Comparison of ENCODE assay signal across 8 mouse cellular contexts in the genomic region with DNA sequence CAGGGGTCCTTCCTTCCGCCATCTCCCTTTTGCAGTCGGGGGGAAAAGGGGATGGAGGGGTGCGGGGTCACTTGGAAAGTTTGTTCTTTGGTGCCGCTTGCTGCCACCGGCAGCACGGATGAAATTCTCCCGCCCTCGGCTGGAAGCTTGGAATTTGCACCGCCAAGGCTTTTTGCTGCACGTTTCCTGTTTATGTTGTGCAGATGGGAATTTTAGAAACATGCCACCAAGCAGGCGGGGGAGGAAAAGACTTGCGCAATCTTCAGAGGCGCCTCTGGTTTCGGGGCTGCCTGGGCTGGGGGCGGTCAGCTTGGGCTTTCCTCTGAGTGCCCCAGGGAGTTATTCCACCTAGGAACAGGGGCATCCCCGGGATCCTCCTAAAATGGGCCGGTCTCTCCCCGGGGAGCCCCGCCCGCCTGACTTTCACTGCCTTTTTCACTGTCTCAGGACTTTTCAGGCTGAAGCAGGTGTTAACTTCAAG. TPM values are rescaled to one million over a fixed set of nuclear protein-coding genes. Genes with fewer than 3 reads are reported as not detected.
DNase-seq lines count a peak whose midpoint lies in the region; ATAC-seq lines count a peak whose summit lies in the region.

No protein-coding gene starts in this region.

- DNase-seq in spleen, adult 18-20 months, result peak; percentile 22 to 33
- no peak for DNase-seq in spleen, postnatal 10 days (ENCODE audit: low spot score in 2 of 2)
- no peak for DNase-seq in embryonic facial prominence, embryonic 10.5 days (ENCODE audit: low spot score)
- peak; percentile 82 for DNase-seq in heart, embryonic 10.5 days (ENCODE audit: low spot score)
- peak; percentile 76 to 78 for DNase-seq in kidney, adult 8-10 months
- peak; percentile 39 for DNase-seq in thymus, postnatal 14 days

- peak overlapping the region; percentile 94 for H3K4me3 ChIP-seq in embryonic facial prominence, embryonic 10.5 days
- H3K4me3 ChIP-seq in heart, embryonic 10.5 days, result peak overlapping the region; percentile 87
- H3K4me3 ChIP-seq in limb, embryonic 15.5 days, result peak overlapping the region; percentile 87
- peak overlapping the region; percentile 97 for H3K4me3 ChIP-seq in midbrain, embryonic 16.5 days (ENCODE audit: low read depth, low read length)

- H3K9ac ChIP-seq in limb, embryonic 15.5 days, result peak overlapping the region; percentile 85
- H3K9ac ChIP-seq in midbrain, embryonic 16.5 days (ENCODE audit: low read depth, low read length), result peak overlapping the region; percentile 98

- peak overlapping the region; percentile 85 for H3K4me2 ChIP-seq in limb, embryonic 15.5 days
- peak overlapping the region; percentile 74 for H3K4me2 ChIP-seq in midbrain, embryonic 16.5 days (ENCODE audit: low read length)

- 0 out of 2 replicates have a peak, but pooled peaks have one; percentile 2 for ATAC-seq in limb, embryonic 15.5 days (ENCODE audit: insufficient number of reproducible peaks, low FRiP score, low TSS enrichment, low read depth)
- peak; percentile 33; the same call in 1 of the 2 replicates for ATAC-seq in midbrain, embryonic 16.5 days

- H3K9me3 ChIP-seq in embryonic facial prominence, embryonic 10.5 days, result no peaks in the 10 kb centered on the region
- no peaks in the 10 kb centered on the region for H3K9me3 ChIP-seq in heart, embryonic 10.5 days
- no peaks in the 10 kb centered on the region for H3K9me3 ChIP-seq in limb, embryonic 15.5 days
- H3K9me3 ChIP-seq in midbrain, embryonic 16.5 days (replicated peaks; ENCODE audit: control insufficient read depth, low read length, poor library complexity, severe bottlenecking), result no peaks in the 10 kb centered on the region

- peaks cover 26% of the 10 kb centered on the region for H3K27me3 ChIP-seq in embryonic facial prominence, embryonic 10.5 days (replicated peaks; ENCODE audit: low read depth, poor library complexity, severe bottlenecking)
- H3K27me3 ChIP-seq in heart, embryonic 10.5 days (ENCODE audit: insufficient read depth, poor library complexity, severe bottlenecking), result no peaks in the 10 kb centered on the region
- no peaks in the 10 kb centered on the region for H3K27me3 ChIP-seq in limb, embryonic 15.5 days
- peaks cover 3% of the 10 kb centered on the region for H3K27me3 ChIP-seq in midbrain, embryonic 16.5 days (ENCODE audit: control insufficient read depth, insufficient read depth, low read depth, low read length)

- H3K36me3 ChIP-seq in embryonic facial prominence, embryonic 10.5 days (replicated peaks), result no peaks in the 10 kb centered on the region
- no peaks in the 10 kb centered on the region for H3K36me3 ChIP-seq in heart, embryonic 10.5 days
- H3K36me3 ChIP-seq in limb, embryonic 15.5 days, result no peaks in the 10 kb centered on the region
- no peaks in the 10 kb centered on the region for H3K36me3 ChIP-seq in midbrain, embryonic 16.5 days (ENCODE audit: control insufficient read depth, insufficient read depth, low read length)

- peaks cover 22% of the 10 kb centered on the region for H3K4me1 ChIP-seq in embryonic facial prominence, embryonic 10.5 days
- H3K4me1 ChIP-seq in heart, embryonic 10.5 days, result peaks cover 37% of the 10 kb centered on the region
- H3K4me1 ChIP-seq in limb, embryonic 15.5 days, result peaks cover 13% of the 10 kb centered on the region
- peaks cover 25% of the 10 kb centered on the region for H3K4me1 ChIP-seq in midbrain, embryonic 16.5 days (ENCODE audit: control insufficient read depth, insufficient read depth, low read length)

- H3K27ac ChIP-seq in embryonic facial prominence, embryonic 10.5 days (replicated peaks), result peak overlapping the region; percentile 98
- peak overlapping the region; percentile 98 for H3K27ac ChIP-seq in heart, embryonic 10.5 days
- peak overlapping the region; percentile 98 for H3K27ac ChIP-seq in limb, embryonic 15.5 days
- peak overlapping the region; percentile 98 for H3K27ac ChIP-seq in midbrain, embryonic 16.5 days (ENCODE audit: low read length)

- 1% methylated on average over 20 of the region's 20 CpGs for WGBS in embryonic facial prominence, embryonic 10.5 days
- WGBS in heart, embryonic 10.5 days, result 1% methylated on average over 20 of the region's 20 CpGs
- 0% methylated on average over 20 of the region's 20 CpGs for WGBS in limb, embryonic 15.5 days
- WGBS in midbrain, embryonic 16.5 days, result under 1% methylated on average over 19 of the region's 20 CpGs

RNA-seq across cellular contexts. Expression of a gene that starts 0.5 kb away (rescaled TPM):
- polyA plus RNA-seq in embryonic facial prominence, embryonic 10.5 days (2016; fragmentation: Nextera tagmentation; extraction: Ambion mirVana), result 27.8 and 29.5 TPM in 2 replicates
- polyA plus RNA-seq in heart, embryonic 10.5 days (2016; fragmentation: Nextera tagmentation; extraction: Ambion mirVana), result 28.6 and 33.4 TPM in 2 replicates
- 26.2 and 29.2 TPM in 2 replicates for polyA plus RNA-seq in limb, embryonic 15.5 days (2015; fragmentation: Nextera tagmentation; extraction: Ambion mirVana)
- 57.1 and 66.3 TPM in 2 replicates for polyA plus RNA-seq in midbrain, embryonic 16.5 days (2015; fragmentation: Nextera tagmentation; extraction: Ambion mirVana)

RNA-seq across cellular contexts. Expression of a gene that starts 12.3 kb away (rescaled TPM):
- 1.9 and 2.9 TPM in 2 replicates for polyA plus RNA-seq in embryonic facial prominence, embryonic 10.5 days (2016; fragmentation: Nextera tagmentation; extraction: Ambion mirVana)
- 9.3 and 13.1 TPM in 2 replicates for polyA plus RNA-seq in heart, embryonic 10.5 days (2016; fragmentation: Nextera tagmentation; extraction: Ambion mirVana)
- polyA plus RNA-seq in limb, embryonic 15.5 days (2015; fragmentation: Nextera tagmentation; extraction: Ambion mirVana), result 7.3 and 7.7 TPM in 2 replicates
- 3.9 and 4.9 TPM in 2 replicates for polyA plus RNA-seq in midbrain, embryonic 16.5 days (2015; fragmentation: Nextera tagmentation; extraction: Ambion mirVana)

Comparison
In these comparisons a context has a peak if more than half of its experiments do, and no peak if none do; other contexts are left out.
1. DNase-seq: peak in spleen, adult 18-20 months (2 of 2), heart, embryonic 10.5 days (single experiment), kidney, adult 8-10 months (2 of 2) and thymus, postnatal 14 days (single experiment); none in spleen, postnatal 10 days (0 of 2) and embryonic facial prominence, embryonic 10.5 days (single experiment).
2. Peak in every context shown above with its lines, with median percentiles within 50 percentile points of each other: H3K27ac ChIP-seq and H3K4me3 ChIP-seq.